Mouse (Mus musculus) neutrophil, adult 59 days (primary cell): ENCODE results near the gene Gpd1. TPM values are rescaled to one million over a fixed set of nuclear protein-coding genes. Genes with fewer than 3 reads are reported as not detected.

Experiments used
- total RNA-seq, 2 experiments: library from RNA; stranded (reverse); gene quantifications; 1 replicate in 1 of 2; 2 replicates in 1 of 2; pipeline ENCODE4 v1.2.4; 2023

Gene Gpd1
- total RNA-seq: under 1 TPM in 1 of 2 experiments, not detected in 1; 0.16 TPM

DNA sequence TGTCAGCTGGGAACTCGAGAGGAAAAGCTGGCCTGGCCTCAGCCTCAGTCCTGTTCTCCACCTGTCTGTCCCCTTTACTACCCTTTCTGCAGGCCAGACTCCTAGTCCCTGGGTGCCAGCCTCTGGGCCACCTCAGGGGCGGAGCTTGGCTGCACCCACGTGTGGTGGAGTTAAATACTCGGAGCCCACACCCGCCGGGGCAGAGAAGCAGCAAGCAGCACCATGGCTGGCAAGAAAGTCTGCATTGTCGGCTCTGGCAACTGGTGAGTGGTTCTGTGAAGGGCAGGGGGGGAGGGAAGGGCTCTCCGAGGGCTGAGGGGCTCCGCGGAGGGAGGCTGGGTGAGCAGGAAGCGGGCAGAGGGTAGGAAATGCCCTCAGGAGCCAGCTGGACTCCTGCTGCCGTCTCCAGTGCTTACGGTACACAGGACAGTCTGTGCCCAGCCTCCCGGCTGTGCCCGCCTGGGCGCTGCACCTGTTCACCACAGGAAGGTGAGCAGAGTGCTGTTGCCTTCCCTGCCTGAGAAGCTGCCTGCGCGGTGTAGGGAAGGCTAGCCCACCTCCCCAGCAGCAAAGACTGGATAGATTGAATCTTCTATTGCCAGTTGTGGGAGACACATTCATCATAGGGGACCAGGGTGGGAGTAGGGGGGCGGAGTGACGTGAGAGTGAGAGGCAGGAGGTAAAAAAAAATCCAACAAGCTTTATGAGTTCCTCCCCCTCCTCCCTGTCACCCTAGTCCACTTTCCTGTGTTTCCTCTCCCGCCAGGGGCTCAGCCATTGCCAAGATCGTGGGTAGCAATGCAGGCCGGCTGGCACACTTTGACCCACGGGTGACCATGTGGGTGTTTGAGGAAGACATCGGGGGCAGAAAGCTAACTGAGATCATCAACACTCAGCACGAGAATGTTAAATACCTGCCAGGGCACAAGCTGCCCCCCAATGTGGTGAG, at the start of gene Gpd1:
Gene Gpd1 (plus strand): TSS at position 130 of the 949 bp plus-strand sequence.

DNA sequence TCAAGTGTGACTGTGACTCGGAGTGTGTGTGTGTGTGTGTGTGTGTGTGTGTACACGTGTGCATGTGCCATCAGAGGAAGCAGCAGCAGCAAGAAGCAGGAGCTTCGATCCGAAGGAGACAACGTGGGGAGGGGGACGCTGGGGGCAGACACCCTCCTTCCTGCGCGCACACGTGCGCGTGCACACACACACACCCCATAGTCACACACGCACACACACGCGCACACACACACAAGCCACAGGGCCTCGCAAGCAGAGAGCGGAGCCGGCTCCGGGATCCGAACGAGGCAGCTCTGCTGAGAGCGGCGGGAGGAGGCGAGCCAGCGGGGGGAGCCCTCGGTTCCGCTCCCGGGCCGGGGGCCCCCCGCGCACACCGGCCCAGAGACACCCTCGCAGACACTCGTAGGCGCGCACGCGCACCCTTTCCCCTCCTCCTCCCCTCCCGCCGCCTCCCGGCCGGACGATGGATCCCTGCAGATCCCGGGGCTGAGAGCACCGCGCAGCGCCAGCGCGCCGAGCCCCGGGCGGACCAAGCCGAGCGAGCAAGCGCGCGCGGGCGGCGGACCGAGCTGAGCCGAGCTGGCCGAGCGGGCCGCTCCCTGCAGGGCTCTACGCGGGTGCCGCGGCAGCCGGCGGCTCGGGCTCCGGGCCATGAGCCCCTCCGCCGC, 47.0 kb upstream of the Gpd1 start, which contains the start of gene Asic1:
Gene Asic1 (plus strand): TSS at position 215 of the 668 bp plus-strand sequence.

DNA sequence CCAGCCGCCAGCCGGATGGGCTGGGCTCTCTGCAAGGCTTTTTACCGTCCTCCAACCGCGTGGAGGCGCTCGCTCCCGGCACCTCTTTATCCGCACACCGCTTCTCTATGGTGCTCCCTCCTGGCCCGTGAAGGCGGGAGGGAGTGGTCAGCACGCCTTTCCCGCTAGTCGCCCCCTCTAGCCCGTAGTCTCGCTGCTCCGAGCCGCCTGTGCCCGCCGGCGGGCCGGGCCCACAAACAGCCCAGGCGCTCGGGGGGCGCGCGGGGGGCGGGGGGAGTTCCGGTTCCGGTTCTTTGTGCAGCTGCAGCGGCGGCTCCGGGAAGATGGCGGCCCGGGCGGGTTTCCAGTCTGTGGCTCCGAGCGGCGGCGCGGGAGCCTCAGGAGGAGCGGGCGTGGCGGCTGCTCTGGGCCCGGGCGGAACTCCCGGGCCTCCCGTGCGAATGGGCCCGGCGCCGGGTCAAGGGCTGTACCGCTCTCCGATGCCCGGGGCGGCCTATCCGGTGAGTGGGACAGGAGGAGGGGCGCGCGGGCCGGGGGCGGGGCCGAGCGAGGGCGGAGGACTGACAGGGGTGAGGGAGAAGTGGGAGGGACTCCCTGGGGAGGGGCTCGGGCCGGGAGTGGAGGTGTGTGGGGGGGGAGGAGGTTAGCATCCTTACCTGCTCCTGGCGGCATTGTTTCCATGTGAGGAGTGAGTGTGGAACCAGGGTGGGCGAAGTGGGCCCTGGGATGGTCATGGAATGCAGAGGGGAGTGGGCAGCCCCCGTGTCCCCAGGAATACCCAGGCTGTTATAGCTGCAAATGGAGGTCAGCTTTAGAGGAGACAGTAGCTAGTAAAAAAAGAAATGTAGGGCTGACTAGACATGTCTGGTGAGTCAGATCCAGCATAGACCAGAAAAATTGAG, 15.1 kb upstream of the Gpd1 start, which contains the start of gene Smarcd1:
Gene Smarcd1 (plus strand): TSS at position 131 of the 902 bp plus-strand sequence.

DNA sequence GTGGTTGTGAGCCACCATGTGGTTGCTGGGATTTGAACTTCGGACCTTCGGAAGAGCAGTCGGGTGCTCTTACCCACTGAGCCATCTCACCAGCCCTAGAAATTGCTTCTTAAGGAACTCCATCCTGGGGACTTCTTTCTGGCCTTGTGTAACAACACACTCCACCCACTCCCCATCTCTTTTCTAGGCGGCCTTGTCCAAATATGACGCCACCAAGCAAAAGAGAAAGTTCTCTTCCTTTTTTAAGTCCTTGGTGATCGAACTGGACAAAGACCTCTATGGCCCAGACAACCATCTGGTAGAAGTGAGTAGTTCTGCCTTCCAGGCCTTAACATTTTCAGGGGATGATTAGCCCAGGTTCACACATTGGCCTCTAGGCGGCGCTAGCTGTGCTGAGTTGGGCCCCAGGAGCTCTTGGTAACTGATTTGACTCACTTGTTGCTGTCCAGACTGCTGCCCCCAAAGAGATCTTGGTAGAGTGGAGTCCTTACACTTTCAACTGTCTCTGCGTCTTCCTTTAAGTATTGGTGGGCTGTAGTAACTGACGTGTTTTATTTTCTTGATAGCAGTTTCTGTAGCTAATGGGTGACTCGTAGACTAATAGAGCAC, 11.8 kb upstream of the Gpd1 start, which contains the start of gene Gm17349:
Gene Gm17349 (minus strand): TSS at position 51 of the 609 bp plus-strand sequence.

DNA sequence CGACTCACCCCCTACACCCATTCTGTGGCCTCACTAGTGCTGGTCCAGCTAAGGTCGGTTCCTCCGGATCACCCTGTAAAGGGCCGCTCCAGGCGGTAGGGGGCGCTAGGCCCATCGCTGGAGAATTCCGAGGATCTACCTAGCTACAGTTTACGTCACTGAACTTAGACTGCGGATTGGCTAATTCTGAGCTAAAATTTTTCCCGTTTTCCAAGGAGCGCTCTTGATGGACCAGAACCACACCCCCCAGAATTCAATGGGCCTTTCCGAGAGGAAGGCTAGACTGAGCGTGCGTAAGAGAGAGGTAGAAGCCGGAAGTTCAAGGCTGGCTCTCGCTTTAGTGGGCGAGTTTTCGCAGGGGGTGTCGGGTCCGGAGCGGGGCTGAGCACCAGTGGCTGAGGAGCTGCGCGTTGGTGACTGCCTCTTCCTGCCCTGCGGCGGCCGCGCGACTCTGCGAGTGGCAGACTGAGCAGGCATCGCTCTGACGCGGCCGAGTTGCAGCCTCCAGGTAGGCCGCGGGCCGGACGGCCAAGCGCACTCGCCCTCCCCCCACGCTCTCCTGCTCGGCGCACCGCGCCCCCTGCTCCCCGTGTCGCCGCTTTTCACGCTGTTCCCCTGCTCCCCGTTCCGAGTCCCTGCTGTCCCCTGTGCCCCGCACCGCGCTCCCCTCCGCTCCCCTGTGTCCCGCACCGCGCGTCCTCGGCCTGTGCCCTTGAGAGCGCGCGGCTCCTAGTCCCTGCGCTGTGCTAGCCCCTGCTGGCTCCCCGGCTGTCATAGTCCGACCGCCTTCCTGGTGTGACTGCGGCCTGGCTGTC, 8.2 kb downstream of the Gpd1 start, which contains the start of gene Cox14:
Gene Cox14 (plus strand): TSS at position 278 of the 815 bp plus-strand sequence.

DNA sequence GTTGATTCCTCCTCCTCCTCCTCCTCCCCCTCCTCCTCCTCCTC, 55.4 kb downstream of the Gpd1 start, which contains the start of gene Cers5:
Gene Cers5 (minus strand): TSS at position 5 of the 44 bp plus-strand sequence.

Other genes starting within 250 kb of the Gpd1 start
- 1 to 10 TPM; 5.5 to 8.2 TPM for gene Bcdin3d, start 242.8 kb upstream of the Gpd1 start, total RNA-seq
- gene Faim2, start 189.3 kb upstream of the Gpd1 start, total RNA-seq: 1 to 10 TPM; 1.2 to 2.3 TPM
- not detected for gene Aqp2, start 138.5 kb upstream of the Gpd1 start, total RNA-seq
- not detected for gene Aqp5, start 126.7 kb upstream of the Gpd1 start, total RNA-seq
- not detected for gene Aqp6, start 116.1 kb upstream of the Gpd1 start, total RNA-seq
- 10 to 100 TPM; 72.5 to 96.3 TPM for gene Racgap1, start 65.9 kb upstream of the Gpd1 start, total RNA-seq
- not detected for gene Asic1, start 47.1 kb upstream of the Gpd1 start, total RNA-seq
- 10 to 100 TPM; 17.8 to 24.4 TPM for gene Smarcd1, start 15.4 kb upstream of the Gpd1 start, total RNA-seq
- gene Gm17349, start 12.0 kb upstream of the Gpd1 start, total RNA-seq: 1 to 10 TPM in 1 of 2 experiments, not detected in 1; 3.2 TPM
- 10 to 100 TPM; 39.8 to 49.0 TPM for gene Cox14, start 8.1 kb downstream of the Gpd1 start, total RNA-seq
- 10 to 100 TPM; 25.6 to 36.2 TPM for gene Cers5, start 55.4 kb downstream of the Gpd1 start, total RNA-seq
- 10 to 100 TPM; 17.1 to 18.0 TPM for gene Lima1, start 157.9 kb downstream of the Gpd1 start, total RNA-seq
- not detected for gene Fam186a, start 249.5 kb downstream of the Gpd1 start, total RNA-seq